Mouse (Mus musculus) megakaryocyte progenitor cell, adult 5-6 weeks (primary cell): ENCODE data around the gene C1qtnf3. TPM values are rescaled to one million over a fixed set of nuclear protein-coding genes. Genes with fewer than 3 reads are reported as not detected.

Experiments used
- ATAC-seq: replicated peaks from 2 replicates; pipeline ENCODE4 v1.8.0; 2016; ENCODE audit warnings: mild to moderate bottlenecking, moderate TSS enrichment, inconsistent platforms; ENCODE audit not compliant: poor library complexity
- total RNA-seq, 2 experiments: library from RNA; stranded (forward) in 1 of 2; stranded (reverse) in 1 of 2; fragments of 157-497, 149-512 nt in 1 of 2; fragments of 200-1000 nt in 1 of 2; gene quantifications; 2 replicates each; pipeline versions ENCODE4 v1.2.3 to v1.2.4; 2015 to 2017

Gene C1qtnf3
- total RNA-seq (2015) (not detected in 2 replicates), total RNA-seq (2017) (not detected in 2 replicates)

DNA sequence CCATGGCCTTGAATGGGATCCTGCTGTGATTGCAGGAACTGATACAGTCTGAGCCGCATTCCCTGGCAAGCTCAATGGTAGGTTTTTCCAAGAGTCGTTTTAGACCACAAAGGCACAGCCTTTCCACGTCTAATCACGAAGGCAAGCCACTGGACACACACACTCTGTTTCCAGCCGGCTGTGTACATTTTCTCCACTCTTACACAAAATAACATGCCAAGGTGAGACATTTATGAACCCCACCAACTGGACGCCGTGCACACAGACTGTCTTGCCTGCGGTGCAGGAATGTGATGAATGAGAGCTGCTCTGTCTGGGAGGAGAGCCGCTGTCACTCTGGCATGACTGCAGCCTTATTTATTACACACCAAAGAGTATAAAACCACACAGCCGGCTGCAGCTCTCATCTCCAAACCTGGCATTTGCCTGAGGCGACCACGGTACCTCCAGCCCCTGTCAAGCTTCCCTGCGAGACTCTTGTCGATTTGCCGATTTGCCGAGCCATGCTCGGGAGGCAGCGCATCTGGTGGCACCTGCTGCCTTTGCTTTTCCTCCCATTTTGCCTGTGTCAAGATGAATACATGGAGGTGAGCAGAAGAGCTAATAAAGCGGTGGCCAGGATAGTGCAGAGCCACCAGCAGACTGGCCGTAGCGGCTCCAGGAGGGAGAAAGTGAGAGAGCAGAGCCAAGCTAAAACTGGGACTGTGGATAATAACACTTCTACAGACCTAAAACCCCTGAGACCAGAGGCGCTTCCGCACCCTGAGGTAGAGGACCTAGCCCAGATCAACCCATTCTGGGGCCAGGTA, at the start of gene C1qtnf3:
C1qtnf3 (plus strand) TSS at position 382 of the 809 bp plus-strand sequence.
- ATAC-seq: no peak

GRCm38 (mm10) chr15:10902360-10902759, 49.8 kb upstream of the C1qtnf3 start:
- no peak for ATAC-seq

- no peak for ATAC-seq
Observed at GRCm38 (mm10) chr15:10916611-10917311, 35.4 kb upstream of the C1qtnf3 start.

- ATAC-seq: no peak
Observed at GRCm38 (mm10) chr15:10917312-10917660, 34.8 kb upstream of the C1qtnf3 start.

DNA sequence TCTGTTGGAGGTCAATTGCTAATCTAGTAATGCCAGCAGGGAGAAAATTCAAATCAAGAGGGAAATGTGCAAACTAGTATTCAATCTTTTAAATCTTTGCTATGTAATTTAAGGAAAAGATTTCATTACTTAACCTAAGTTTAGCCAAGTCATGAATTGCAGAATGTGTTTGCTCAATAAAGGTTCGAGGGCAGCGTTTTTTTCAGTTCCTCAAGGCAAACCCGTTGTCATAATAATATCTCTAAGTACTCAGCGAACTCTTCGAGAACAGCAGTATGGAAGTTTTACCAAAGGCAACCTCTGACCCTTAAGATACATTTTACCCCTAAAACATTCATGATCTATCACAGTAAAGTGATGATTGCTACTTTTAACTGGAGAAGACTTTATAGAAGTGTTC, 31.9 kb upstream of the C1qtnf3 start:
- no peak for ATAC-seq

GRCm38 (mm10) chr15:10921064-10921463, 31.1 kb upstream of the C1qtnf3 start:
- ATAC-seq: peak; percentile 54

- no peak for ATAC-seq
Observed at GRCm38 (mm10) chr15:10922061-10922460, 30.1 kb upstream of the C1qtnf3 start.

GRCm38 (mm10) chr15:10922570-10922969, 29.6 kb upstream of the C1qtnf3 start:
- ATAC-seq: no peak

DNA sequence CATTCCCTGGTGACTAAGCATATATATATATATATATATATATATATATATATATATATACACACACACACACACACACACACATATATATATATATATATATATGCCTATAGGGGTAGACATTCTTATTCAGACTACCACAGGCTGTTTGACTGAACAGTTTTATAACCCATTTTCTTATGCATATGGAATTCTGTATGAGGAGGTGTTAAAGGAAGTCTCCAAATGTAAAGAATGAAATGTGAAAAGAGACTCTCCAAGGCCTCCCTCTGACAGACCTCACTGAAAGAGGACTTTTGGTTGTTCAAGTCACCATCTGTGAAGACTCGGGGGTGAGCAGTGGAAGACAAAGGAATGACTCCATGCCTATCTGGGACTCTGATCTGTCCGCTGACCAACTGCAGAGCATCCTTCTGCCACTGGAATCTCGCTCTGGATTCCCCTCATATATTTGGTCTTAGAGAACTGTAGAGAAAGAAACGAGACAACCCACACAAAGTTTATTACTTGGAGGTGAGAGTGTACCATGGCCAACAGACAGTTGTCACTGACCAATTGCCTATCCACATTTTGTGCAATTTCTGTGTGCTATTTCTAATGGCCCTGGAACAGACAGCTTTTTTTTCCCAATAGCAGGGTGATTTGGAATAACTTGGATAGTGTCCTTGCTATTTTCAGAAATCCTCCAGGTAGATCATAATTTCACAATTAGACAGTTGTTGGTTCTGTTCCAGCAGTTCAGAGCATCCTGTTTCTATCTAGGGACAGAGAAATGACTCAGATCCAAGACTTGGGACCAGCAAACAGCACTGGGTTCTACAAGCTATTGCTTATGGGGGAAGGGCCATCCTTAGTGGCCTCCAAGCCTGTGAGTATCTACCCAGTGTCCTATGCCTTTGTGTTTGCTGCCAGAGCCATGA, 28.8 kb upstream of the C1qtnf3 start:
- ATAC-seq: no peak

DNA sequence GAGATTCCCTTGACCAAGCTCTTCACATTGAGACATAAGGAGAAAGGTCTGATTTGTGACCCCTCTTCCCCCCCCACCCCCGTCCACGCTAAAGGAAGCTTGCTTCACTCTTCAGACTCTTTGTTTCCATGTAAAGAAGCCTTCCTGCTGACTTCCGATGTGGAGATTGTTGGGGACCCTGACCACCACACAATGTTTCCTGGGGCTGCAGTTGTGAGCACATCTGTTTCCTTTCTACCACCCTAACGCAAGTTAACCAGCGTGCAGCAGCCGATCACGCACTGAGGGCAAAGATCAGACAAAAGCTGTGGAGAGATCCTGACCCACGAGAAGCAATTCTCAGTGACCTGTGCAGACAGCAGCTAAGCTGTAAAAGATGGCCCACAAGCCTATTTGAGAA, 24.8 kb upstream of the C1qtnf3 start:
- peak; percentile 31; the same call in 1 of the 2 replicates for ATAC-seq

GRCm38 (mm10) chr15:10928633-10929270, 23.4 kb upstream of the C1qtnf3 start:
- ATAC-seq: no peak

DNA sequence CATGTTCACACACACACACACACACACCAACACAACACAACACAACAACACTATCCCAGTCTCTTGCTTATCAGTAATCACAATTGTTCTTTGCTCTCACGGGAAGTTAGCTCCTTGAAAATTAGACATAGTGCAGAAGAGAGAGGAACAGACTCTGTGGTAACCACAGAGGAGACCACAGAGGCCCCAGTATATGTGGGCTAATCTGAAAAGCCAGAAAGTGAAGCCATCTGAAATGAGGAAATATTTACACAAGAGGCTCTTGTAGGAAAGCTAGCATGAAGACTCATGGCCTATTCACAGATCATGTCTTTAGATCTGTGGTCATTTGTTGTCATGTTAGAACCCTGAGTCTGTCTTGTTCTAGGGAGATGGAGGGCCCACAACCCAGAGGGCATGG, 18.2 kb upstream of the C1qtnf3 start:
- ATAC-seq: peak; percentile 97

DNA sequence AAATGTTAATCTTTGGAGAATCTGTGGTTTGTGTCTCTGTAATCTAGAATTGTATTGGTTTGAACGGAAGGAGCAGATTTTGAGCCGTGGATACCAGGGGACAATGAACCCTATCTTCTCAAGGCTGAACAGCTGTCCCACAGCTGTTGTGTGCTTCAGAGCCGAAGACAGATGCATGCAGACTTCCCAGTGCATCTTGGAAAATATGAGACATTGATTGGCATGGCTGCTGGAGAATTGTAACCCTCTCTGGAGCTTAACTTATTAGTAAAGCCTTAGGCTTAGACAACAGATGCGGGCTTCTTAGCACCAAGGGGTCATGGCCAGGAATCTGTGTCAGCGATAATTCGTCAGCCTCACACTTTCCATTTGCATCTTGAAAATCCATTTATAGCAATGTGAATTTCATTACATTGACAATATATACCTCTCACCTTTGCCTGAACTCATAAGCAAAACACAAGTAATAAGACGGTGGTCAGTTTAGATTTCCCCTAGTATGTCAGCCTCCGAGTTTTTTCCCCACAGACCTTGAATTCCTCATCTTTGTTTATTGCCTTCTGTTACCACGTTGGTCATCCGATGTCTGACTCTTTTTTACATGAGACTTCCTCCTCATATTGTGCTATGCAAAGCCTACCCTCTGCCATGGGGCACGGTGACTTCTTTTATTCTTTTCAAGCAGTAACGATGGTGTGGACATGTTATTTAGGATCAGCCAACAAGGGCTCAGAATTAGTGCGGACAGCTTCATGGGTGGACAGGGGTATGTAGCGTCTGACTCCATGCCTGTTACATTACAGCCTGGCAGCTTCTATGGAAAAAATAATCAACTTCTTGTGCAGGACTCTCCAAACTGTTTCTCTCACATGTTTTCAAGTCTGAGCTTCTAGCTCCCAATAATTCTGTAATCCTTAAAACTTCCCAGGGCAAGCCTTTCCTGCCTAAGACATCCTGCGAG, 11.7 kb upstream of the C1qtnf3 start:
- ATAC-seq: no peak

GRCm38 (mm10) chr15:10941901-10942300, 10.2 kb upstream of the C1qtnf3 start:
- no peak for ATAC-seq

- ATAC-seq: no peak
Observed at GRCm38 (mm10) chr15:10947852-10948251, 4.3 kb upstream of the C1qtnf3 start.

DNA sequence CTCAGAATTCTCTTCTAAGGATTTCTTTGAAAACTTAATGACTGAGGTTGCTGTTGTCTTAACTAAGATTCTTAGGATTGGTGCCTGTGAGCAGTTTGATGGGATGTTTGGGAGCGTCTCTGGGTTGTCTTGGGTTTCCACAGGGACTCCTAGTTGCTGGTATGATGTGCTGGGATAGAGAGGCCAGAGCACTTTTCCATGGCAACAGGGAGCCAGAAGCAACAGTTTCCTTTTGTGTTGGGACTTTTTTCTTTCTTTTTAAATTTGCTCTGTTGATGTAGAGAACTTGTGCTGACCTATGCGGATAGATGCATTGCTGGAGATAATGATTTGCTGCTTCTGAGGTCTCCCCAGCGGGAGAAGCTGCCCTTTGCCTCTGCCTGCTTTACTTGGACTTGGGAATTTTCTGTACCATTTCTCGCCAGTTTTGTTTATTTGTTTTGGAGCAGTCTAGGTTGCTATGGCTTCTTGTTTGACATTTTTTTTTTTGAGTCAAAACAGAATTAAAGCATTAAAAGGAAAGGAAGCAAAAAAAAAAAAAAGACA, 701 bp downstream of the C1qtnf3 start:
- ATAC-seq: no peak

DNA sequence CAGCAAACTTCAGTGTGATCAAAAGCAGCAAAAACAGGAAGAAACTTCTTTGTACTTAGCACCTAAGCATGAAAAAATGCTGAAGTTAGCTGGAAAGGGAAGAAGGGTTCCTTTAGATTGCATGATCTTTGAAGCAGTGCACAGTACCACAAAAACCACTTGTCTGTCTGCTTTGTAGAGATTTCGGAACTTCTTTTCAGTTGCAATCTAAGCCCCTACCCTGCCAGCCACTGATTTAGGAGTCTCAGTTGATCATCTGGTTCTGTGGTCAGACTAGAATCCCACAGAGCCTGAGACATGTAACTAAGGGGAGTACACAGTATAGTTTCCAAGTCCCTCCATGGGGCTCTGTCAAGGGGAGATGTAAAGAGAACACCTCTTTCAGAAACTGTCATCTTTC, 1.3 kb downstream of the C1qtnf3 start:
- peak; percentile 80 for ATAC-seq

DNA sequence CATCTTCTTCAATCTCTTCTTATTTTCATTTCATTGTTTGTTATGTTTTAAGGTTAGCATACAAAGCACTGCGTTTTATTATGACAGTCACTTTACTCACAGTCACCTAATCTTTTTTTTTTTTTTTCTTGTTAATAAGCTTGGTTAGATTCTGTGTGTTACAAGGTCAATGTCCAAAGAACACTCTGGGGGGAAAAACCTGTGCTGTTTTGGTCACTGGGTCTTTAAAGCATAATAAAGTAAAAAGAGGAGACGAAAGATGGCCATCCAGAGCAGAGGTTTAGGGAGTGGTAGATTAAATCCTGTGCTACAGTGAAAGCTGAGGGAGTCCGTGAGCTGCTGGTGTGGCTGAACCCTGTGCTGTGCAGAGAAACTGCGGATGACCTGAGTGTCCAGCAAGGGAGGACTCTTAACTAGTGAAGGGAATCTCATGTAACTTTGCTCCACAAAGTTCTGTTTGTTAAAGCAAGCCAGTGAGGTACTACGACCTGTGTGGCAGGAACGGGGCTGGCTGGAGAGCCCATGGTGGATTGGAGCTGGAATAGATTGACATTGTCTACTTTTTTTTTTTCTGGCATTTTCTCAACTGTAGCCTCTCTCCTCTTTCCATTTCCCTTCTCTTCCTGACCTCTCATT, 2.4 kb downstream of the C1qtnf3 start:
- no peak for ATAC-seq

GRCm38 (mm10) chr15:10955156-10955555, 3.0 kb downstream of the C1qtnf3 start:
- no peak for ATAC-seq
